ENCODE assay signal across 12 mouse cellular contexts in the genomic region with DNA sequence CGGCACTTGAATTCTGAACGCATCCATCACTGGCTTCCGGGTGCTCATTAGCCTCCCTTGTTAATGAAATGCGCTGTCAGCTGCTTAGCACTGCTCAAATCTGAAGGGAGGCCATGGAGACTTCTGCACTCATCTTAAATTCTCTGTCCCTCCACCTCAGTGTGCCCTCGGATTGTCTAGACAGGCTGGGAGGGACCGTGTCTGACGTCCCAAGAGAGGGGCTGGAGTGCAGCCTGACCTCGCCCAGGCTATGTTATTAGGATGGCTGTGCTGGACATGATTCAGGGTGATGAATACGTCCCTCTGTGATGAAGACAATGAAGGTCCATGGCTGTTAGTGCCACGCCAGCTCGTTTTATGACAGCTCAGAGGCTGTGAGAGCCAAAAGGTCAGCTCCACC.
DNase-seq lines count a peak whose midpoint lies in the region; ATAC-seq lines count a peak whose summit lies in the region.
"Had no signal": no experiment of that assay in that cellular context is flagged by ENCODE, and none has a peak within 500 bp of the region (broad histone marks: within the 10 kb centered on the region; RNA-seq: fewer than 3 reads in every experiment).

No protein-coding gene starts in this region.

- no peak overlapping the region for H3K4me2 ChIP-seq in lung, embryonic 16.5 days (ENCODE audit: low read depth, low read length)
- no peak overlapping the region for H3K4me2 ChIP-seq in hindbrain, embryonic 16.5 days (ENCODE audit: low read length)
- H3K4me2 ChIP-seq: limb, embryonic 13.5 days had no signal

- peak; percentile 33 to 75 for DNase-seq in adrenal gland, adult (ENCODE audit: inconsistent age in 2 of 2, low spot score in 1 of 2)
- DNase-seq in adrenal gland, adult 18-20 months (ENCODE audit: low spot score in 2 of 2), result no peak
- DNase-seq in lung, adult 18-20 months, result no peak
- peak; percentile 66 for DNase-seq in retina, postnatal 1 day
- no peak for DNase-seq in T-cell, adult 2 months (ENCODE audit: low spot score)
- DNase-seq in kidney, postnatal 25 days, result no peak
- DNase-seq: cerebellum, adult 8-10 months; lung, postnatal 36 days; spleen, adult 18-20 months had no signal

- H3K27me3 ChIP-seq in lung, embryonic 16.5 days (ENCODE audit: control insufficient read depth, insufficient read depth, low read depth, low read length), result no peaks in the 10 kb centered on the region
- H3K27me3 ChIP-seq in hindbrain, embryonic 16.5 days (replicated peaks; ENCODE audit: control insufficient read depth, insufficient read depth, low read length), result no peaks in the 10 kb centered on the region
- H3K27me3 ChIP-seq: limb, embryonic 13.5 days had no signal

- H3K9me3 ChIP-seq in lung, embryonic 16.5 days (ENCODE audit: control insufficient read depth, low read length), result no peaks in the 10 kb centered on the region
- H3K9me3 ChIP-seq in hindbrain, embryonic 16.5 days (ENCODE audit: control insufficient read depth, low read length), result no peaks in the 10 kb centered on the region
- H3K9me3 ChIP-seq: limb, embryonic 13.5 days had no signal

- no peak overlapping the region for H3K27ac ChIP-seq in lung, embryonic 16.5 days (ENCODE audit: low read length)
- no peak overlapping the region for H3K27ac ChIP-seq in hindbrain, embryonic 16.5 days (ENCODE audit: low read depth, low read length)

- WGBS in lung, embryonic 16.5 days, result 52% methylated on average over 11 of the region's 11 CpGs
- 26% methylated on average over 11 of the region's 11 CpGs for WGBS in hindbrain, embryonic 16.5 days

- no peak overlapping the region for H3K9ac ChIP-seq in lung, embryonic 16.5 days (ENCODE audit: low read length)
- H3K9ac ChIP-seq in hindbrain, embryonic 16.5 days (ENCODE audit: low read depth, low read length), result no peak overlapping the region
- H3K9ac ChIP-seq: limb, embryonic 13.5 days had no signal

- H3K4me3 ChIP-seq in lung, embryonic 16.5 days (ENCODE audit: low read length), result no peak overlapping the region
- H3K4me3 ChIP-seq in hindbrain, embryonic 16.5 days (ENCODE audit: low read length), result no peak overlapping the region
- H3K4me3 ChIP-seq: limb, embryonic 13.5 days had no signal

- 0 out of 2 replicates have a peak, but pooled peaks cover 3% of the 10 kb centered on the region for H3K36me3 ChIP-seq in lung, embryonic 16.5 days (ENCODE audit: control insufficient read depth, insufficient read depth, low read length)
- H3K36me3 ChIP-seq in hindbrain, embryonic 16.5 days (ENCODE audit: control insufficient read depth, insufficient read depth, low read length), result peaks cover 23% of the 10 kb centered on the region

- H3K4me1 ChIP-seq in lung, embryonic 16.5 days (replicated peaks; ENCODE audit: control insufficient read depth, insufficient read depth, low read length), result peaks cover 17% of the 10 kb centered on the region
- peaks cover 4% of the 10 kb centered on the region for H3K4me1 ChIP-seq in hindbrain, embryonic 16.5 days (ENCODE audit: control insufficient read depth, insufficient read depth, low read depth, low read length)

- peak; percentile 73 for ATAC-seq in lung, embryonic 16.5 days (ENCODE audit: low read depth)
- ATAC-seq in hindbrain, embryonic 16.5 days, result peak; percentile 21; the same call in 1 of the 2 replicates

Comparison
In these comparisons a context has a peak if more than half of its experiments do, and no peak if none do; other contexts are left out.
1. DNase-seq: peak in adrenal gland, adult (2 of 2) and retina, postnatal 1 day (single experiment); none in adrenal gland, adult 18-20 months (0 of 2), lung, adult 18-20 months (0 of 2), T-cell, adult 2 months (single experiment) and kidney, postnatal 25 days (0 of 2).